Mouse (Mus musculus) heart, adult 2 months (tissue): ENCODE results near the gene Gm10256.
"Not testable (repeated sequence)": the region's sequence is repeated elsewhere in the genome, so short reads cannot be mapped to it uniquely, and the experiment has no call there.

Experiments
- CTCF ChIP-seq: fragments of 200-600 bp; IDR thresholded peaks from 2 replicates; pipeline ENCODE4 v1.8.1; 2022; ENCODE audit warnings: antibody characterized with exemption, mild to moderate bottlenecking, moderate library complexity
- POLR2A ChIP-seq: fragments of 200-500 bp; IDR thresholded peaks from 2 replicates; pipeline ENCODE4 v1.6.1; 2011; ENCODE audit warnings: mild to moderate bottlenecking, low read depth, low read length, control low read depth; ENCODE audit not compliant: insufficient read depth

- TF ChIP-seq CTCF, POLR2A: not testable (repeated sequence)
Observed at GRCm38 (mm10) chrY:2796105-2796504, 34.4 kb upstream of the Gm10256 start, which contains the start of gene Gm4064.
